In genomic region chr15:98634541-98635081, GRCm38 (mm10) we compare ENCODE assay signal across 7 mouse cellular contexts. TPM values are rescaled to one million over a fixed set of nuclear protein-coding genes. Genes with fewer than 3 reads are reported as not detected.
DNase-seq lines count a peak whose midpoint lies in the region; ATAC-seq and TF ChIP-seq lines count a peak whose summit lies in the region.

No protein-coding gene starts in this region.

- no peaks in the 10 kb centered on the region for H3K9me3 ChIP-seq in intestine, postnatal 0 days (ENCODE audit: control insufficient read depth)
- H3K9me3 ChIP-seq in limb, embryonic 10.5 days (replicated peaks): no peaks in the 10 kb centered on the region
- no peaks in the 10 kb centered on the region for H3K9me3 ChIP-seq in midbrain, embryonic 10.5 days (replicated peaks)

- 1% methylated on average over 65 of the region's 65 CpGs for WGBS in intestine, postnatal 0 days
- WGBS in limb, embryonic 10.5 days: 1% methylated on average over 56 of the region's 65 CpGs
- WGBS in midbrain, embryonic 10.5 days: 2% methylated on average over 58 of the region's 65 CpGs

- peak overlapping the region; percentile 70 for H3K9ac ChIP-seq in intestine, postnatal 0 days (ENCODE audit: low read depth, low read length)

- no peak for TF ChIP-seq CTCF in intestine, postnatal 0 days (IDR thresholded peaks at IDR 0.05; ENCODE audit: low read depth)

- peak; percentile 42 for ATAC-seq in granulocyte monocyte progenitor cell, adult 5-6 weeks (replicated peaks; ENCODE audit: poor library complexity, severe bottlenecking)
- ATAC-seq in intestine, postnatal 0 days: peak; percentile 34

- H3K27me3 ChIP-seq in intestine, postnatal 0 days (replicated peaks; ENCODE audit: control insufficient read depth, insufficient read depth, low read length): peaks cover 28% of the 10 kb centered on the region; the same call in 1 of the 2 replicates
- H3K27me3 ChIP-seq in limb, embryonic 10.5 days (ENCODE audit: low read depth, poor library complexity, severe bottlenecking): peaks cover 87% of the 10 kb centered on the region
- H3K27me3 ChIP-seq in midbrain, embryonic 10.5 days (ENCODE audit: low read depth, poor library complexity, severe bottlenecking): peaks cover 74% of the 10 kb centered on the region

- peak overlapping the region; percentile 57 for H3K27ac ChIP-seq in intestine, postnatal 0 days (ENCODE audit: low read depth, low read length)
- H3K27ac ChIP-seq in limb, embryonic 10.5 days: peak overlapping the region; percentile 93
- peak overlapping the region; percentile 98 for H3K27ac ChIP-seq in midbrain, embryonic 10.5 days (replicated peaks)

- no peaks in the 10 kb centered on the region for H3K36me3 ChIP-seq in intestine, postnatal 0 days (ENCODE audit: control insufficient read depth, insufficient read depth)
- H3K36me3 ChIP-seq in limb, embryonic 10.5 days: no peaks in the 10 kb centered on the region
- H3K36me3 ChIP-seq in midbrain, embryonic 10.5 days: peaks cover 16% of the 10 kb centered on the region

- 0 out of 2 replicates have a peak, but pooled peaks cover 4% of the 10 kb centered on the region for H3K4me1 ChIP-seq in intestine, postnatal 0 days (replicated peaks; ENCODE audit: control insufficient read depth, insufficient read depth, low read length)
- H3K4me1 ChIP-seq in limb, embryonic 10.5 days: peaks cover 70% of the 10 kb centered on the region
- H3K4me1 ChIP-seq in midbrain, embryonic 10.5 days: peaks cover 82% of the 10 kb centered on the region

- peak overlapping the region; percentile 99 for H3K4me2 ChIP-seq in intestine, postnatal 0 days (replicated peaks; ENCODE audit: low read depth)

- peak overlapping the region; percentile 81 for H3K4me3 ChIP-seq in intestine, postnatal 0 days (ENCODE audit: low read depth, low read length)
- H3K4me3 ChIP-seq in limb, embryonic 10.5 days: peak overlapping the region; percentile 87
- peak overlapping the region; percentile 90 for H3K4me3 ChIP-seq in midbrain, embryonic 10.5 days

- DNase-seq in adrenal gland, adult 2 months: peak; percentile 92
- DNase-seq in embryo, embryonic 11 days: peak; percentile 91
- peak; percentile 86 for DNase-seq in limb, embryonic 10.5 days (ENCODE audit: low spot score)
- DNase-seq in midbrain, embryonic 10.5 days (ENCODE audit: low spot score): peak; percentile 93
- DNase-seq in spleen, adult 12 weeks (ENCODE audit: low spot score): peak; percentile 17

RNA-seq across cellular contexts. Expression of gene Cacnb3, which starts 4.0 kb away (rescaled TPM):
- 10 to 100 TPM; 12.8 to 17.7 TPM for total RNA-seq in adrenal gland, adult 2 months (2021)
- 25.9 and 31.1 TPM in 2 replicates for polyA plus RNA-seq in adrenal gland, adult 2 months (2012; rRNA removed)
- total RNA-seq in granulocyte monocyte progenitor cell, adult 5-6 weeks (2014; fragmentation: Nextera tagmentation): not detected in 2 replicates
- total RNA-seq in granulocyte monocyte progenitor cell, adult 5-6 weeks (2017): not detected in 2 replicates
- polyA plus RNA-seq in intestine, postnatal 0 days (2015; fragmentation: Nextera tagmentation; extraction: Ambion mirVana): 9.3 and 10.3 TPM in 2 replicates
- polyA plus RNA-seq in limb, embryonic 10.5 days (2016; fragmentation: Nextera tagmentation; extraction: Ambion mirVana): 16.6 and 24.2 TPM in 2 replicates
- 36.1 and 50.9 TPM in 2 replicates for polyA plus RNA-seq in midbrain, embryonic 10.5 days (2016; fragmentation: Nextera tagmentation; extraction: Ambion mirVana)

RNA-seq across cellular contexts. Expression of gene Adcy6, which starts 24.7 kb away (rescaled TPM):
- total RNA-seq in adrenal gland, adult 2 months (2021): 10 to 100 TPM; 35.5 to 67.1 TPM
- 44.6 and 49.2 TPM in 2 replicates for polyA plus RNA-seq in adrenal gland, adult 2 months (2012; rRNA removed)
- total RNA-seq in granulocyte monocyte progenitor cell, adult 5-6 weeks (2014; fragmentation: Nextera tagmentation): 1.8 and 3.1 TPM in 2 replicates
- 2.1 and 2.9 TPM in 2 replicates for total RNA-seq in granulocyte monocyte progenitor cell, adult 5-6 weeks (2017)
- polyA plus RNA-seq in intestine, postnatal 0 days (2015; fragmentation: Nextera tagmentation; extraction: Ambion mirVana): 10.6 and 11.1 TPM in 2 replicates
- 15.7 and 16.5 TPM in 2 replicates for polyA plus RNA-seq in limb, embryonic 10.5 days (2016; fragmentation: Nextera tagmentation; extraction: Ambion mirVana)
- polyA plus RNA-seq in midbrain, embryonic 10.5 days (2016; fragmentation: Nextera tagmentation; extraction: Ambion mirVana): 11.8 and 12.1 TPM in 2 replicates

RNA-seq across cellular contexts. Expression of gene Ddx23, which starts 28.1 kb away (rescaled TPM):
- 10 to 100 TPM; 65.5 to 84.6 TPM for total RNA-seq in adrenal gland, adult 2 months (2021)
- polyA plus RNA-seq in adrenal gland, adult 2 months (2012; rRNA removed): 25.6 and 27.7 TPM in 2 replicates
- 76.1 and 82.1 TPM in 2 replicates for total RNA-seq in granulocyte monocyte progenitor cell, adult 5-6 weeks (2014; fragmentation: Nextera tagmentation)
- 79.5 and 103 TPM in 2 replicates for total RNA-seq in granulocyte monocyte progenitor cell, adult 5-6 weeks (2017)
- 9.0 and 11.7 TPM in 2 replicates for polyA plus RNA-seq in intestine, postnatal 0 days (2015; fragmentation: Nextera tagmentation; extraction: Ambion mirVana)
- polyA plus RNA-seq in limb, embryonic 10.5 days (2016; fragmentation: Nextera tagmentation; extraction: Ambion mirVana): 21.8 and 25.4 TPM in 2 replicates
- 27.2 and 30.8 TPM in 2 replicates for polyA plus RNA-seq in midbrain, embryonic 10.5 days (2016; fragmentation: Nextera tagmentation; extraction: Ambion mirVana)

RNA-seq across cellular contexts. Expression of gene Rnd1, which starts 42.6 kb away (rescaled TPM):
- total RNA-seq in adrenal gland, adult 2 months (2021): 1 to 10 TPM; 3.9 to 4.0 TPM
- polyA plus RNA-seq in adrenal gland, adult 2 months (2012; rRNA removed): 1.4 and 3.0 TPM in 2 replicates
- 0.11 and 0.39 TPM in 2 replicates for total RNA-seq in granulocyte monocyte progenitor cell, adult 5-6 weeks (2014; fragmentation: Nextera tagmentation)
- total RNA-seq in granulocyte monocyte progenitor cell, adult 5-6 weeks (2017): 0.67 and 2.7 TPM in 2 replicates
- polyA plus RNA-seq in intestine, postnatal 0 days (2015; fragmentation: Nextera tagmentation; extraction: Ambion mirVana): 1.1 and 1.4 TPM in 2 replicates
- 0.38 and 0.62 TPM in 2 replicates for polyA plus RNA-seq in limb, embryonic 10.5 days (2016; fragmentation: Nextera tagmentation; extraction: Ambion mirVana)
- polyA plus RNA-seq in midbrain, embryonic 10.5 days (2016; fragmentation: Nextera tagmentation; extraction: Ambion mirVana): 7.1 and 9.8 TPM in 2 replicates

Comparison
In these comparisons a context has a peak if more than half of its experiments do, and no peak if none do; other contexts are left out.
1. Peak in every context shown above with its lines: DNase-seq, ATAC-seq, H3K4me3 ChIP-seq and H3K27ac ChIP-seq.
2. DNase-seq: peak in every context shown above with its lines; median percentile 93 in midbrain, embryonic 10.5 days; 92 in adrenal gland, adult 2 months; 91 in embryo, embryonic 11 days; 86 in limb, embryonic 10.5 days; 17 in spleen, adult 12 weeks.